ENCODE assay signal across 16 mouse cellular contexts in the genomic region with DNA sequence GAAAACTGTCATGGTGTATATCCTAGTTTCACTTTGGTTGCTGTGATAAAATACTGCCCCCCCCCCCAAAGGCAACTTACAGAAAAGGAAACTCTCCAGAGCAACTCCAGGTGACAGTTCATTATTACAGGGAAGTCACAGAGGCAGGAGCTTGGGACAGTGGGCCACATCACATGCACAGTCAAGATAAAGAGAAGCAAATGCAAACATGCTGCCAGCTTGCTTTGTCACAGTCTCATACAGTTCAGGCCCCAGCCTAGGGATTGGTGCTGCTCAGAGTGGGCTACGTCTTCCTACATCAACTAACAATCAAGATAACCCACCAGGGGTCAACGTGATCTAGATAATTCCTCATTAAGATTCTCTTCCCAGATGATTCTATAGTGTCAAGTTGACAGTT.
"Had no signal": no experiment of that assay in that cellular context is flagged by ENCODE, and none has a peak within 500 bp of the region (broad histone marks: within the 10 kb centered on the region; RNA-seq: fewer than 3 reads in every experiment).

No protein-coding gene starts in this region.

- H3K9me3 ChIP-seq: limb, embryonic 13.5 days; midbrain, embryonic 10.5 days; neural tube, embryonic 15.5 days had no signal

- ATAC-seq: lung, postnatal 0 days had no signal

- H3K27me3 ChIP-seq: limb, embryonic 13.5 days; neural tube, embryonic 15.5 days had no signal

- H3K4me2 ChIP-seq: limb, embryonic 13.5 days; neural tube, embryonic 15.5 days had no signal

- H3K36me3 ChIP-seq: limb, embryonic 13.5 days; midbrain, embryonic 10.5 days; neural tube, embryonic 15.5 days had no signal

- H3K27ac ChIP-seq: layer of hippocampus, adult 2 months; limb, embryonic 13.5 days; midbrain, embryonic 10.5 days; neural tube, embryonic 15.5 days had no signal

- DNase-seq: kidney, adult 11 months; kidney, adult 9 months; kidney, postnatal 10 days; kidney, postnatal 4 days; lung, adult 2 months; lung, postnatal 36 days; midbrain, embryonic 14.5 days; right cerebral cortex, adult 18-20 months; right cerebral cortex, postnatal 25 days; thymus, postnatal 36 days had no signal

- H3K9ac ChIP-seq: limb, embryonic 13.5 days; neural tube, embryonic 15.5 days had no signal

- H3K4me3 ChIP-seq: layer of hippocampus, adult 2 months; limb, embryonic 13.5 days; midbrain, embryonic 10.5 days; myocyte; neural tube, embryonic 15.5 days had no signal
